Mouse (Mus musculus) liver, postnatal 0 days (tissue): ENCODE measurements around the gene Phf20. TPM values are rescaled to one million over a fixed set of nuclear protein-coding genes. Genes with fewer than 3 reads are reported as not detected.
A peak's percentile ranks its signal among the peaks of the same experiment; 100 is the strongest.

Source experiments
- ATAC-seq: fragments of 200-750 bp; cut with Nextera tagmentation; 2 replicates; pipeline ENCODE4 v1.8.0; 2017; ENCODE audit warnings: mild to moderate bottlenecking, moderate library complexity
- DNase-seq: peaks from one replicate; pipeline ENCODE4 v3.0.0-alpha.2; 2016
- H3K27ac ChIP-seq: fragments of 300-500 bp; sonication (generic); 2 replicates; pipeline ENCODE4 v1.5.1; 2014; ENCODE audit warnings: antibody characterized with exemption, moderate library complexity, mild to moderate bottlenecking, low read depth
- H3K27me3 ChIP-seq: fragments of 300-500 bp; sonication (generic); 2 replicates; pipeline ENCODE4 v1.6.1; 2014; ENCODE audit warnings: low read length, control low read depth, mixed read lengths; ENCODE audit not compliant: insufficient read depth
- H3K36me3 ChIP-seq: fragments of 300-500 bp; sonication (generic); replicated peaks from 2 replicates; pipeline ENCODE4 v1.6.1; 2014; ENCODE audit warnings: mild to moderate bottlenecking, control low read depth, low read length, moderate library complexity, mixed read lengths; ENCODE audit not compliant: insufficient read depth
- H3K4me1 ChIP-seq: fragments of 300-500 bp; sonication (generic); 2 replicates; pipeline ENCODE4 v1.6.1; 2014; ENCODE audit warnings: antibody characterized with exemption, mild to moderate bottlenecking, control low read depth; ENCODE audit not compliant: insufficient read depth
- H3K4me2 ChIP-seq: fragments of 300-500 bp; sonication (generic); 2 replicates; pipeline ENCODE4 v1.6.1; 2014; ENCODE audit warnings: low read depth, mild to moderate bottlenecking, low read length, moderate library complexity, mixed read lengths
- H3K4me3 ChIP-seq: fragments of 300-500 bp; sonication (generic); 2 replicates; pipeline ENCODE4 v1.5.1; 2014; ENCODE audit warnings: low read depth, low read length
- H3K9ac ChIP-seq: fragments of 300-500 bp; sonication (generic); replicated peaks from 2 replicates; pipeline ENCODE4 v1.6.1; 2014; ENCODE audit warnings: mild to moderate bottlenecking, moderate library complexity
- H3K9me3 ChIP-seq: fragments of 300-500 bp; sonication (generic); 2 replicates; pipeline ENCODE4 v1.6.1; 2016; ENCODE audit warnings: mild to moderate bottlenecking, control low read depth, low read length, mixed read lengths
- CTCF ChIP-seq: sonication (generic); IDR thresholded peaks from 2 replicates; pipeline ENCODE4 v1.5.1; 2016; ENCODE audit warnings: antibody characterized with exemption, low read depth
- EP300 ChIP-seq: IDR thresholded peaks from 2 replicates; pipeline ENCODE4 v1.6.1; 2016; ENCODE audit warnings: antibody characterized with exemption, low read depth, mild to moderate bottlenecking
- WGBS: fragments of 180-500 bp; shearing (Covaris S2); extraction: QIAGEN DNeasy Blood & Tissue Kit; methylation state at CpG from one replicate; pipeline ENCODE4 v1.1.7; 2014; ENCODE audit not compliant: insufficient replicate concordance; 5-methylcytosine and 5-hydroxymethylcytosine counted together
- polyA plus RNA-seq: library from polyadenylated mRNA; unstranded; fragments of >200 nt; fragmentation: Nextera tagmentation; extraction: Ambion mirVana; gene quantifications from 2 replicates; pipeline ENCODE4 v1.2.1, GENCODE M21; 2015

The Phf20 gene
- polyA plus RNA-seq, 1 experiment from 2014 or later = 11.7 TPM

GRCm38 (mm10) chr2:156305818-156306217 is 109.6 kb downstream of the Phf20 start:
- Histone ChIP-seq H3K4me3 (no peak overlapping the region), H3K36me3 (peaks cover 23% of the 10 kb centered on the region), H3K4me2 (no peak overlapping the region), H3K9ac (no peak overlapping the region), H3K9me3 (no peaks in the 10 kb centered on the region), H3K27me3 (no peaks in the 10 kb centered on the region), H3K4me1 (no peaks in the 10 kb centered on the region), H3K27ac (no peak overlapping the region)
- 86% methylated on average over 2 of the region's 2 CpGs for WGBS
- ATAC-seq = peak; percentile 50
- no peak for DNase-seq
- TF ChIP-seq CTCF (peak; percentile 75), EP300 (no peak)

- peaks cover 4% of the 10 kb centered on the region; the same call in 1 of the 2 replicates for H3K4me1 ChIP-seq
- TF ChIP-seq EP300 (no peak), CTCF (peak; percentile 55)
- peaks cover 13% of the 10 kb centered on the region for H3K36me3 ChIP-seq
- H3K27ac ChIP-seq = no peak overlapping the region
- no peak overlapping the region for H3K4me3 ChIP-seq
- WGBS = 64% methylated on average over 5 of the region's 5 CpGs
- DNase-seq (no peak), ATAC-seq (no peak)
- no peaks in the 10 kb centered on the region for H3K27me3 ChIP-seq
- no peak overlapping the region for H3K9ac ChIP-seq
- no peaks in the 10 kb centered on the region for H3K9me3 ChIP-seq
- no peak overlapping the region for H3K4me2 ChIP-seq
Observed at GRCm38 (mm10) chr2:156307261-156307660, 111.0 kb downstream of the Phf20 start.

GRCm38 (mm10) chr2:156309948-156310347 is 113.7 kb downstream of the Phf20 start:
- DNase-seq (no peak), ATAC-seq (no peak)
- Histone ChIP-seq H3K27me3 (no peaks in the 10 kb centered on the region), H3K9ac (no peak overlapping the region), H3K36me3 (0 out of 2 replicates have a peak, but pooled peaks cover 2% of the 10 kb centered on the region), H3K27ac (no peak overlapping the region), H3K4me3 (no peak overlapping the region), H3K4me1 (peaks cover 9% of the 10 kb centered on the region), H3K4me2 (no peak overlapping the region), H3K9me3 (no peaks in the 10 kb centered on the region)
- WGBS = 88% methylated on average over 5 of the region's 5 CpGs
- TF ChIP-seq EP300 (no peak), CTCF (no peak)

- Histone ChIP-seq H3K4me2 (no peak overlapping the region), H3K9me3 (no peaks in the 10 kb centered on the region), H3K9ac (no peak overlapping the region), H3K4me1 (peaks cover 9% of the 10 kb centered on the region), H3K36me3 (no peaks in the 10 kb centered on the region), H3K27ac (no peak overlapping the region), H3K4me3 (no peak overlapping the region), H3K27me3 (no peaks in the 10 kb centered on the region)
- no peak for DNase-seq
- ATAC-seq = no peak
- 78% methylated on average over 5 of the region's 5 CpGs for WGBS
- TF ChIP-seq EP300 (no peak), CTCF (no peak)
Observed at GRCm38 (mm10) chr2:156310455-156310854, 114.2 kb downstream of the Phf20 start.

GRCm38 (mm10) chr2:156310945-156311344 is 114.7 kb downstream of the Phf20 start:
- H3K9me3 ChIP-seq = no peaks in the 10 kb centered on the region
- no peak overlapping the region for H3K9ac ChIP-seq
- H3K36me3 ChIP-seq = no peaks in the 10 kb centered on the region
- peaks cover 9% of the 10 kb centered on the region for H3K4me1 ChIP-seq
- H3K27me3 ChIP-seq = no peaks in the 10 kb centered on the region
- no peak overlapping the region for H3K4me3 ChIP-seq
- H3K4me2 ChIP-seq = peak overlapping the region; percentile 97
- no peak overlapping the region for H3K27ac ChIP-seq
- WGBS = 80% methylated on average over 5 of the region's 5 CpGs
- TF ChIP-seq EP300 (no peak), CTCF (no peak)
- DNase-seq = no peak
- ATAC-seq = no peak

GRCm38 (mm10) chr2:156311441-156311840 is 115.2 kb downstream of the Phf20 start:
- Histone ChIP-seq H3K4me1 (peaks cover 9% of the 10 kb centered on the region), H3K9me3 (no peaks in the 10 kb centered on the region), H3K36me3 (no peaks in the 10 kb centered on the region), H3K4me3 (peak overlapping the region; percentile 82), H3K27ac (peak overlapping the region; percentile 99), H3K4me2 (peak overlapping the region; percentile 97), H3K27me3 (no peaks in the 10 kb centered on the region), H3K9ac (peak overlapping the region; percentile 92)
- 22% methylated on average over 8 of the region's 8 CpGs for WGBS
- no peak for DNase-seq
- no peak for ATAC-seq
- TF ChIP-seq CTCF = no peak
- TF ChIP-seq EP300 = no peak

- H3K27ac ChIP-seq = peak overlapping the region; percentile 99
- DNase-seq (peak; percentile 79), ATAC-seq (peak; percentile 77)
- H3K4me3 ChIP-seq = peak overlapping the region; percentile 82
- no peaks in the 10 kb centered on the region for H3K36me3 ChIP-seq
- no peaks in the 10 kb centered on the region for H3K27me3 ChIP-seq
- H3K9me3 ChIP-seq = no peaks in the 10 kb centered on the region
- WGBS = under 1% methylated on average over 48 of the region's 53 CpGs
- peaks cover 9% of the 10 kb centered on the region for H3K4me1 ChIP-seq
- H3K9ac ChIP-seq = peak overlapping the region; percentile 92
- H3K4me2 ChIP-seq = peak overlapping the region; percentile 97
- TF ChIP-seq EP300 = no peak
- TF ChIP-seq CTCF = 0 out of 2 replicates have a peak, but pooled peaks have one; percentile 5
Observed at GRCm38 (mm10) chr2:156311841-156312291, 115.6 kb downstream of the Phf20 start.
